Mouse (Mus musculus) intestine, postnatal 0 days (tissue): Measurements from ENCODE around the gene Padi1. TPM values are rescaled to one million over a fixed set of nuclear protein-coding genes. Genes with fewer than 3 reads are reported as not detected.

Experiments
- ATAC-seq: fragments of 200-750 bp; cut with Nextera tagmentation; 2 replicates; pipeline ENCODE4 v1.8.0; 2017; ENCODE audit warnings: mild to moderate bottlenecking, moderate TSS enrichment, moderate library complexity
- H3K27ac ChIP-seq: fragments of 300-500 bp; sonication (generic); 2 replicates; pipeline ENCODE4 v1.5.1; 2014; ENCODE audit warnings: mild to moderate bottlenecking, low read depth, low read length, moderate library complexity
- H3K27me3 ChIP-seq: fragments of 300-500 bp; sonication (generic); replicated peaks from 2 replicates; pipeline ENCODE4 v1.6.1; 2014; ENCODE audit warnings: low read length, mixed read lengths; ENCODE audit not compliant: control insufficient read depth, insufficient read depth
- H3K36me3 ChIP-seq: fragments of 300-500 bp; sonication (generic); 2 replicates; pipeline ENCODE4 v1.6.1; 2014; ENCODE audit warnings: mild to moderate bottlenecking, moderate library complexity; ENCODE audit not compliant: control insufficient read depth, insufficient read depth
- H3K4me1 ChIP-seq: fragments of 300-500 bp; sonication (generic); replicated peaks from 2 replicates; pipeline ENCODE4 v1.6.1; 2014; ENCODE audit warnings: antibody characterized with exemption, low read length, mixed read lengths; ENCODE audit not compliant: control insufficient read depth, insufficient read depth
- H3K4me2 ChIP-seq: fragments of 300-500 bp; sonication (generic); replicated peaks from 2 replicates; pipeline ENCODE4 v1.6.1; 2014; ENCODE audit warnings: low read depth, mild to moderate bottlenecking, moderate library complexity
- H3K4me3 ChIP-seq: fragments of 300-500 bp; sonication (generic); 2 replicates; pipeline ENCODE4 v1.5.1; 2014; ENCODE audit warnings: low read depth, low read length
- H3K9ac ChIP-seq: fragments of 300-500 bp; sonication (generic); 2 replicates; pipeline ENCODE4 v1.6.1; 2014; ENCODE audit warnings: mild to moderate bottlenecking, low read depth, low read length
- H3K9me3 ChIP-seq: fragments of 300-500 bp; sonication (generic); 2 replicates; pipeline ENCODE4 v1.6.1; 2016; ENCODE audit warnings: mixed run types; ENCODE audit not compliant: control insufficient read depth
- CTCF ChIP-seq: sonication (generic); IDR thresholded peaks from 2 replicates; pipeline ENCODE4 v1.5.1; 2016; ENCODE audit warnings: low read depth, mild to moderate bottlenecking, control low read depth, antibody characterized with exemption, moderate library complexity
- WGBS: fragments of 180-500 bp; shearing (Covaris S2); extraction: QIAGEN DNeasy Blood & Tissue Kit; methylation state at CpG from one replicate; pipeline ENCODE4 v1.1.7; 2014; 5-methylcytosine and 5-hydroxymethylcytosine counted together
- polyA plus RNA-seq: library from polyadenylated mRNA; unstranded; fragments of >200 nt; fragmentation: Nextera tagmentation; extraction: Ambion mirVana; gene quantifications from 2 replicates; pipeline ENCODE4 v1.2.1, GENCODE M21; 2015

Padi1 gene
- polyA plus RNA-seq, 1 experiment from 2014 or later, result 0.47 TPM

- Histone ChIP-seq H3K4me2 (no peak overlapping the region), H3K4me3 (no peak overlapping the region), H3K27me3 (no peaks in the 10 kb centered on the region), H3K9me3 (no peaks in the 10 kb centered on the region), H3K36me3 (no peaks in the 10 kb centered on the region), H3K4me1 (0 out of 2 replicates have a peak, but pooled peaks cover 2% of the 10 kb centered on the region), H3K9ac (no peak overlapping the region), H3K27ac (no peak overlapping the region)
- WGBS, result 52% methylated on average over 8 of the region's 8 CpGs
- TF ChIP-seq CTCF, result no peak
- no peak for ATAC-seq
Observed at GRCm38 (mm10) chr4:140853626-140854025, 8.0 kb upstream of the Padi1 start.

GRCm38 (mm10) chr4:140849310-140849709, 3.7 kb upstream of the Padi1 start:
- TF ChIP-seq CTCF, result no peak
- 84% methylated on average over 11 of the region's 11 CpGs for WGBS
- H3K9me3 ChIP-seq, result no peaks in the 10 kb centered on the region
- no peak overlapping the region for H3K9ac ChIP-seq
- ATAC-seq, result no peak
- no peaks in the 10 kb centered on the region for H3K27me3 ChIP-seq
- H3K36me3 ChIP-seq, result no peaks in the 10 kb centered on the region
- no peak overlapping the region for H3K4me3 ChIP-seq
- H3K27ac ChIP-seq, result no peak overlapping the region
- H3K4me1 ChIP-seq, result 0 out of 2 replicates have a peak, but pooled peaks cover under 1% of the 10 kb centered on the region
- no peak overlapping the region for H3K4me2 ChIP-seq

GRCm38 (mm10) chr4:140844991-140845390, 587 bp downstream of the Padi1 start:
- Histone ChIP-seq H3K27me3 (no peaks in the 10 kb centered on the region), H3K4me2 (no peak overlapping the region), H3K9ac (no peak overlapping the region), H3K9me3 (no peaks in the 10 kb centered on the region), H3K4me3 (no peak overlapping the region), H3K27ac (no peak overlapping the region), H3K36me3 (no peaks in the 10 kb centered on the region), H3K4me1 (no peaks in the 10 kb centered on the region)
- no peak for TF ChIP-seq CTCF
- WGBS, result 52% methylated on average over 4 of the region's 4 CpGs
- no peak for ATAC-seq

- ATAC-seq, result no peak
- Histone ChIP-seq H3K36me3 (no peaks in the 10 kb centered on the region), H3K4me3 (no peak overlapping the region), H3K4me2 (no peak overlapping the region), H3K27me3 (no peaks in the 10 kb centered on the region), H3K27ac (no peak overlapping the region), H3K9me3 (no peaks in the 10 kb centered on the region), H3K9ac (no peak overlapping the region), H3K4me1 (no peaks in the 10 kb centered on the region)
- TF ChIP-seq CTCF, result no peak
- WGBS, result 76% methylated on average over 15 of the region's 15 CpGs
Observed at GRCm38 (mm10) chr4:140843670-140844280, 1.8 kb downstream of the Padi1 start.

- Histone ChIP-seq H3K36me3 (no peaks in the 10 kb centered on the region), H3K27me3 (no peaks in the 10 kb centered on the region), H3K9ac (no peak overlapping the region), H3K4me2 (no peak overlapping the region), H3K4me1 (no peaks in the 10 kb centered on the region), H3K27ac (no peak overlapping the region), H3K9me3 (no peaks in the 10 kb centered on the region), H3K4me3 (no peak overlapping the region)
- no peak for TF ChIP-seq CTCF
- 88% methylated on average over 1 of the region's 1 CpGs for WGBS
- ATAC-seq, result no peak
Observed at GRCm38 (mm10) chr4:140842909-140843308, 2.7 kb downstream of the Padi1 start.

- peak; percentile 91 for ATAC-seq
- Histone ChIP-seq H3K9ac (no peak overlapping the region), H3K27ac (no peak overlapping the region), H3K4me3 (no peak overlapping the region), H3K9me3 (no peaks in the 10 kb centered on the region), H3K36me3 (no peaks in the 10 kb centered on the region), H3K4me1 (no peaks in the 10 kb centered on the region), H3K4me2 (peak overlapping the region; percentile 44), H3K27me3 (no peaks in the 10 kb centered on the region)
- 14% methylated on average over 8 of the region's 8 CpGs for WGBS
- TF ChIP-seq CTCF, result no peak
Observed at GRCm38 (mm10) chr4:140837879-140838278, 7.7 kb downstream of the Padi1 start.
